Mouse (Mus musculus) frontal cortex, postnatal 25 days (tissue): Measurements from ENCODE around the gene Fcer1g.
A peak's percentile ranks its signal among the peaks of the same experiment; 100 is the strongest.

Source experiments
- DNase-seq, 2 experiments: peaks; one replicate each; pipeline ENCODE4 v3.0.0; 2022; ENCODE audit warnings: low spot score in 2 of 2

The Fcer1g gene

GRCm38 (mm10) chr1:171216241-171216955 is 17.8 kb downstream of the Fcer1g start:
- DNase-seq, result no peak

DNA sequence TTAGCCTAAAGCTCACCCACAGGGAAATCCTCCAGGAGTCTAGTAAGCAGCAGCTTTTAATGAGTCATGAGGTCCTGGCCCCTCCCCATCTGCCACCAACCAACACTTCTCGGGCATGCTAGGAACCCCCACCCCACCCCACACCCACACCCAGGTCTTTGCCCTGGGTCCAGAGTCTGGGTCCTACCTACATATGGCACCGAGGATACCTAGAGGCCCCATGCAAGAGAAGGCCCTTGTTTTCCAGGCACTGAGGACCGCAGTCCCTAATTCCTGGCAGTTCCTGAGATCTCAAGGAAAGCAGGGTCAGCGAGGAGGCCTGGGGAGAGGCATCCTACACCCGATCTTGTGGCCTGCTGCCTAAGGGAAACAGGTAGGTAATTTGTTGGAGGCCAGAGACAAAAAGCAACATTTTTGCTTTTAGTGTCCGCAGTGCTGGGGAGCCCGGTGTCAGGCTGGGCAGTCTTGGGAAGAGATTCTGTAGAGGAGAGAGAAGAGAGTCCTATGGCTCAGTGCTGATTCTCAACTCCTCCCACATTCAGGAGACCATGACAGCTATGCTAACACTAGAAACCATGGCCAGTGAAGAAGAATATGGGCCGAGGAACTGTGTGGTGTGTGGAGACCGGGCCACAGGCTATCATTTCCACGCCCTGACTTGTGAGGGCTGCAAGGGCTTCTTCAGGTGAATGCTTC is 20.2 kb downstream of the Fcer1g start, which contains the start of gene Nr1i3:
TSS of gene Nr1i3 (plus strand) at position 170 of the 696 bp plus-strand sequence.
- DNase-seq, result no peak

- DNase-seq, result no peak
Observed at GRCm38 (mm10) chr1:171212854-171213253, 21.3 kb downstream of the Fcer1g start.

DNA sequence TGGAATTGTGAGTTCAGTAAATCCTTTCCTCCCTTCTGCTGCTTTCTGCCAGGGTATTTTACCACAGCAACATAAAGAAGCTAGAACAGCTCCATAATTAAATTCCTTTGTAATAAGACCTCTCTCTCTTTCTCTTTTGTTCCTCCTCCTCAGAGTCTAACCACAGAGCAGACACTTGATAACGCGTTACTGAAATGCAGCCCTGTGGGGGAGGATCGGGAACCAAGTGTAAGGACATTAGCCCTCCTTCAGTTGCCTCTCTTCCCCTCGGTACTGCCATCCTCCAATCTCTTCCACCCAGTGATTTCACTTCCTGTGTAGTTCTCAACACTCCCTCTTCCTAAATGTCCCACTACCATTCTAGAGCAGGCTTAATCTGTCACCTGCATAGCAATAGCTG is 24.8 kb downstream of the Fcer1g start:
- no peak for DNase-seq

DNA sequence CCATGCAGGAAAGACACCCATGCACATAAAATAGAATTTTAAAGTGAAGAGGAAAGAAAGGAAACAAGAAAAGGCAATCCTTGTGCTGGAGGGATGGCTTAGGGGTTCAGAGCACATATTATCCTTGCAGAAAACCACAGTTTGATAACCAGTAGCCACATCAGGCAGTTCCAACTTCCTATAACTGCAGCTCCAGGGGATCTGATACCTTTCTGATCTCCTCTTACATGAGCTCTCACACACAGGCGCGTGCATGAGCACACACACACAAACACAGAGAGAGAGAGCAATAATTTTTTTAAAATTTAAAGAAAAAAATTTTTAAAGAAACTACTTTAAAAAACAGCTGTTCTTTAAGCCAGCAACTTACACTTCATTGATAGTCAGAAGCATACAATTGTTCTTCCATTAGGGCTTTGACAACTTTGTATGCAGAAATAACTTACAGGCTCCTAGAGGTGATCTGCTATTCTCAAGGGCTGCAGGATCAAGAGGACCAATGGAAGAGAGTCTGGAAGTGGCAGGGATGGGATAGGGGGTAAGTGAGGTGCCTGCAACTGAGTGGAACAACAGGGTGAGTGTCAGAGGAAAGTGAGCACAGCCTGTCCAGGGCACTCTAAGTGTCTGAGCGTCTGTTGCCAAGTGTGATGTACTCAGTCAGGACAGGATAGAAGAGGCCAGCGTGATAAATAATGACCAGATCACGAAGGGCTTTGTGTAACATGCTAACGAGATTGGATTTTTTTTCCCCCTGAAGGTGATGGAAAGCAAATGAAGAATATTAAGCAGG is 28.3 kb downstream of the Fcer1g start:
- no peak for DNase-seq

- no peak for DNase-seq
Observed at GRCm38 (mm10) chr1:171204249-171204644, 29.9 kb downstream of the Fcer1g start.

GRCm38 (mm10) chr1:171203471-171204248 is 30.5 kb downstream of the Fcer1g start:
- DNase-seq, result no peak

- DNase-seq, result no peak
Observed at GRCm38 (mm10) chr1:171200769-171201168, 33.4 kb downstream of the Fcer1g start.

- DNase-seq, result no peak
Observed at GRCm38 (mm10) chr1:171199532-171199931, 34.6 kb downstream of the Fcer1g start.

DNA sequence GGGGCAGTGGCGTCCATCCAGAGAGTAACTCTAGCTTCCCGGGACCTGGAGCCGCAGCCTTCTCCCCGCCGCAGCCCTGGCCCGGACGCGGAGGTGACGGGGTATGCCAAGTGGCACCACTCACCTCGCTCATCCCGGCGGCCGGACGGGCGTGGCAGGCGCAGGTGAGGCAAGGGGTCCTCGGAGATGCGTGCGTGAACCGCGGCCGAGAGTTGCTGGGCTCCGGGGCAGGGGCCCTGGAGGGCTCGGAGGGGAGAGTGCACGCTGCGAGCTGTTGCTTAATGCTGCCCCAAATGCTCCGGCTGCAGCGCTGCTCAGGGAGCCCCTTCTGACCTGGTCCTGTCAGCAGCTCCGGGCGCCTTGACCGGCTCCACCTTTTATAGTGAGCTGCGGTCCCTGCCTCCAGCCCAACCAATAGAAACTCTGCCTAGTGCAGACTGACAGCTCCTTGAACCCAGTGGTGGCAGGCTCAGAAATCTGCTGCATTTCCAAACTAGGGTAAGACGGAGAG is 38.2 kb downstream of the Fcer1g start, which contains the start of gene Pcp4l1:
TSS of gene Pcp4l1 (minus strand) at position 382 of the 511 bp plus-strand sequence.
- DNase-seq, result peak in 1 of 2 experiments; percentile 56

- no peak for DNase-seq
Observed at GRCm38 (mm10) chr1:171195046-171195822, 38.9 kb downstream of the Fcer1g start.

DNA sequence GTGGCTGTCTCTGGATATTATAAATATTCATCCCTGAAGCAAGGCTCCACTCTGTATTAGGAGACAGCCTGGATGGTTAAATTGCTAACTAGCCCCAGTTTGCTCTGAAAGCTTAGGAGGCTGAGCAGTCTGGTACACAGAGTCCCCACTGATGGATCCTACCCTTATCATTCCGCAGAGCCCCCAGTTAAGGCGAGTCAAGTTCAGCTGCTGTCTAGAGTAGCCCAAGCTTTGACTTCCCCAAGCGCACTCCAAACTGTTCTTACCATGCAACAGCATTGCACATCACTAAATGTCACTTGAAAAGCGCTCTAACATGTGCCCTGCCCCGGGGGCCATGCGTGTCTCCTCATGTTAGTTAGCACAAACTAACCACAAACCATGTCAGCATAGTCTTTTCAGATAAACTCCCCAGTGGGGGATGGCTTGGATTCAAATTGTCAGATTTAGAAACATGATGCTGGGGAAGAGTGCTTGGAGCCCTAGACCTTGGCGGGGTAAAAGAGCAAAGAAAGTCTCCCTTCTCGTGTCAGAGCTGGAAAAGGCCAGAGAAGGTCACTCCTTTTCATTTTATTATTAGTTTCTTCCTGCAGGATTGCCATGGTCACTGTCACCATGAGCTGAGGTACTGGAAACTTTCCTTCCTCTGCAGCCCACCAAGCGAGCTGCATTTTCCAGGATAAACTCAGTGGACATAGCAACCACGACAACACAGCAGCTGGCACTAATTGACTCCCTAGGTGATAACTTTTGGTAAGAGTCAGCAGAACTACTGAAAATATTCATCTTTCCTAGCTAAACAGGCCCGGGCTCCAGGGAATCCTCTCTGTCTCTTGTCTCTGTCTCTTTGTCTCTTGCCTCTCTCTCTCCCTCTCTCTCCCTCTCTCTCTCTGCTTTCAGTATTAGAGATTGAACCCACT is 40.0 kb downstream of the Fcer1g start:
- DNase-seq, result no peak

DNA sequence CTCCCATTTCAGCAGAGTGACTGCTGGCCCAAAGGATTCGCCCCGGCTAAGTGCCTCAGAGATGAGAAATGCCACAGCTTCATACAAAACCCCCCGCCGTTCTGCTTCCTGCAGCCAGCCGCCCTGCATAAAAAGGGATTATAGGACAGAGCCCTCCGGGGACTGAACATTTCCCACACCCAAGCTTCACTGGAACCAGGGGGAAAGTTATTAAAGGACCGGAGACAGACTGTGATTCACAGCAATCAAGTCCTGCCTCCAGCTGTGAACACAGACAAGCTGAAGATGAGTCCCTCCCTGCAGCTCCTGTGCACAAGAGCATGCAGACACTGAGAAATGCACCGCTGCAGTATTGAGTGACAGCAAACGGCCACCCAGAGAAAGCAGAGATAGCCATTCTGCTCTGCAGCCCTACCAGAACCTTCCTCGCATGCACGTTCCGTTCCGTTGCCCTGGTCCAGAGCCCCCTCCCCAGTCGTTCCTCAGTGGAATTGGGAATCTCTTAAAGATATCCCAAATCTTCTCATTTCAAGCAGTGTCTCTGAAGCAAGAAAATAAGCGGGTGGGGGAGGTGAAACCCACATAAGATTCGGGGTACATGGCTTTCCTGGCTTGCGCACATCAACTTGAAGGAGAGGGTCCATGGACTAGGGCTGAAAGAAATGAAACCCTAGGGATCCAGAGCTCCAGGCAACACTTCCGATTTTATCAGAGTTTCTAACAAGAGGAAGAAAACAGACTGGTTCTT is 40.9 kb downstream of the Fcer1g start:
- DNase-seq, result no peak

DNA sequence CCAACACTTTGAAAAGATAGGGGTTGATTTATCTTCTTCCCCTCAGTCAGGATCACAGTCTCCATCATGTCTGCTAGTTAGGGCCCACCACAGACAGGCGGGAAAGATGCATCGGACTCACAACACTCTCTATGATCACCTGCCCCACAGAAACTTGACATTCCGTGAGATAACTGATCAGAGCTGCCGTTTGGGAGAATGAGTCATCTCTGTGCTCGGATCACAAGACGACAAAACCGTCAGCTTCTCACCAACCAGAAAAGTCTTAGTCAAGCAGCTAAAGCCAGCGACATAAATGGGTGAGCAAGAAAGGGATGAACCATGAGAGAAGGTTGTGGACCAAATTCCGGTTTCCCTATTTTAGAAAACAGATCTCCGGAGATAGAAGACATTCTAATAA is 41.9 kb downstream of the Fcer1g start:
- DNase-seq, result no peak

- DNase-seq, result no peak
Observed at GRCm38 (mm10) chr1:171190832-171191231, 43.3 kb downstream of the Fcer1g start.

DNA sequence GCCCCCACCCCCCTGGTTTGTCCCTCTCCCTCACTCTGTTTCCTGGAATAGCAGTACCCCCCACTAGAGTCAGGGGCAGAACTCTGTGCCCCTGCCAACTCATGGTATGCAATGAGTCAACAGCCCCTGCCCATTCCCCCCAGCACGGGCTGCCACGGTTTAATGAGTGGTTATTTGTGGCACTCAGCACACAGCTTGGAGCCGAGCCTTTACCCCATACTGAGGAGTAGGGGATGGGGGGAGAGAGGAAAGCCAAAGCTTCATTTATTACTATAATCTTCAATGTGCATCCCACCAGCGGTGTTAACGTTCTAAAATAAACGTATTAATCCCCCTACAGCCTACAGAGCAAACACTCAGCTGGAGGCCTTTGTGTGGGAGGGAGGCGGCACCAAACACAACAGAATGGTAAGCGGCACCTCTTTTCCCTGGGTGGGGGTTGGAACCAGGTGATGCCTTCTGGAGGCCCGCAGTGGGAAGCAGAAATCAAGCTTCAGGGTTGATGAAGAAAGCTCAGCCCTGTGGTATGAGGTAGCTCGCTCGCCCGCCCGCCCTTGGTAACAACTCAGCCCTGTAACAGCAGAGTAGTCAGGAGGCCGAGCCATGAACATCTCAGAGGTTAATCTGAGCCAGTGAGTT is 44.6 kb downstream of the Fcer1g start:
- DNase-seq, result no peak

DNA sequence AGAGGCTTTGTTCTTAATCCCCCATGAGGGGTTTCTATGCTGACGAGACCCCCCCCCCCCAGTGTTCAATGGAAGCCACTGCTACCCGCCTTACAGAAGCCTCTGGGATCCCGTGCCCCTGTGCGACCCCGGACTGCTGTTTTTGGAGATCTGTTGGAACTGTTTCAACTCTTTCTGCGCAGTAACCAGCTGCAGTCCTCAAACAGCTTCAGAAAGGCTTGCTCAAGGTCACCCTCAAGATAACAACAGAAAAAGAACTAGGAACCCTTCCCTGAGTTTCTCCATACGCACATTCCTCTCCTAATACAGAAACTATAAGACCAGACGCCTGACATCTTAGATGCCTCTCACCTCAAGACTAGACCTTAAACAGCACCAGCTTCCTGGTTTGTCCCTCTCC is 45.1 kb downstream of the Fcer1g start:
- DNase-seq, result no peak
